Mouse (Mus musculus) hindbrain, postnatal 0 days (tissue): Measurements from ENCODE around the gene Cabin1. TPM values are rescaled to one million over a fixed set of nuclear protein-coding genes. Genes with fewer than 3 reads are reported as not detected.

ENCODE experiments used
- ATAC-seq: fragments of 200-750 bp; cut with Nextera tagmentation; 2 replicates; pipeline ENCODE4 v1.8.0; 2017; ENCODE audit warnings: mild to moderate bottlenecking, moderate TSS enrichment, moderate library complexity
- DNase-seq: peaks from one replicate; pipeline ENCODE4 v3.0.0-alpha.2; 2015; ENCODE audit warnings: low spot score
- H3K27ac ChIP-seq: fragments of 300-500 bp; sonication (generic); 2 replicates; pipeline ENCODE4 v1.5.1; 2014; ENCODE audit warnings: mild to moderate bottlenecking
- H3K27me3 ChIP-seq: fragments of 300-500 bp; sonication (generic); 2 replicates; pipeline ENCODE4 v1.6.1; 2014; ENCODE audit warnings: low read length, mixed read lengths; ENCODE audit not compliant: insufficient read depth
- H3K36me3 ChIP-seq: fragments of 300-500 bp; sonication (generic); 2 replicates; pipeline ENCODE4 v1.6.1; 2014; ENCODE audit warnings: low read length, mixed read lengths; ENCODE audit not compliant: insufficient read depth
- H3K4me1 ChIP-seq: fragments of 300-500 bp; sonication (generic); 2 replicates; pipeline ENCODE4 v1.6.1; 2014; ENCODE audit warnings: antibody characterized with exemption, low read length, mixed read lengths; ENCODE audit not compliant: insufficient read depth
- H3K4me2 ChIP-seq: fragments of 300-500 bp; sonication (generic); 2 replicates; pipeline ENCODE4 v1.6.1; 2014; ENCODE audit warnings: low read depth, mild to moderate bottlenecking, low read length, moderate library complexity, mixed read lengths
- H3K4me3 ChIP-seq: fragments of 300-500 bp; sonication (generic); 2 replicates; pipeline ENCODE4 v1.5.1; 2014; ENCODE audit warnings: low read length
- H3K9ac ChIP-seq: fragments of 300-500 bp; sonication (generic); replicated peaks from 2 replicates; pipeline ENCODE4 v1.6.1; 2014; ENCODE audit warnings: mild to moderate bottlenecking, low read length, moderate library complexity, mixed read lengths
- H3K9me3 ChIP-seq: fragments of 300-500 bp; sonication (generic); 2 replicates; pipeline ENCODE4 v1.6.1; 2016; ENCODE audit warnings: low read length, mixed read lengths
- CTCF ChIP-seq: IDR thresholded peaks from 2 replicates; pipeline ENCODE4 v1.5.1; 2016; ENCODE audit warnings: antibody characterized with exemption, control low read depth, low read depth
- WGBS: fragments of 180-500 bp; shearing (Covaris S2); extraction: QIAGEN DNeasy Blood & Tissue Kit; methylation state at CpG from one replicate; pipeline ENCODE4 v1.1.7; 2014; 5-methylcytosine and 5-hydroxymethylcytosine counted together
- polyA plus RNA-seq: library from polyadenylated mRNA; unstranded; fragments of >200 nt; fragmentation: Nextera tagmentation; extraction: Ambion mirVana; gene quantifications from 2 replicates; pipeline ENCODE4 v1.2.1, GENCODE M21; 2015
- total RNA-seq: library from RNA; depleted of rRNA; stranded (reverse); fragments of >200 nt; gene quantifications from 2 replicates; pipeline ENCODE4 v1.2.3, GENCODE M21; 2014

Gene Cabin1
- total and polyA plus RNA-seq, 2 experiments from 2014 or later = 33.6 to 92.9 TPM

DNA sequence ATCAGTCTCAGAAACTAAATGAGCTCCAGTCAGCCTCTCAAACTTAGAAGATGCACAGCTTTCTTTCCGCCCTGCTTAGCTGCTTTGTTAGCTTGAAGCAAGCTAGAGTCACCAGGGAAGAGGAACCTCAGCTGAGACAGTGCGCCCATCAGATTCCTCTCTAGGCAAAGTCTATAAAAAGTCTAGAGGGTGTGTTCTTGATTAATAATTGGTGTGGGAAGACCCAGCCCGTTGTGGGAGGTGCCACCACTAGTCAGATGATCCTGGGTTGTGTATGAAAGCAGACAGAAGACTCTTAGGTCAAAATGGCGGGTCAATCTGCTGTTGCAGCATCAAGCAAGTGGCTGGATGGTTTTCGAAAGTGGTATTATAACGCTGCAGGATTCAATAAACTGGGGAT, 2.7 kb upstream of the Cabin1 start:
- Histone ChIP-seq H3K4me2 (no peak overlapping the region), H3K9me3 (no peaks in the 10 kb centered on the region), H3K36me3 (no peaks in the 10 kb centered on the region), H3K4me3 (no peak overlapping the region), H3K9ac (no peak overlapping the region), H3K27me3 (no peaks in the 10 kb centered on the region), H3K27ac (no peak overlapping the region), H3K4me1 (no peaks in the 10 kb centered on the region)
- no peak for TF ChIP-seq CTCF
- no peak for ATAC-seq
- WGBS = 88% methylated on average over 6 of the region's 6 CpGs
- DNase-seq = no peak

DNA sequence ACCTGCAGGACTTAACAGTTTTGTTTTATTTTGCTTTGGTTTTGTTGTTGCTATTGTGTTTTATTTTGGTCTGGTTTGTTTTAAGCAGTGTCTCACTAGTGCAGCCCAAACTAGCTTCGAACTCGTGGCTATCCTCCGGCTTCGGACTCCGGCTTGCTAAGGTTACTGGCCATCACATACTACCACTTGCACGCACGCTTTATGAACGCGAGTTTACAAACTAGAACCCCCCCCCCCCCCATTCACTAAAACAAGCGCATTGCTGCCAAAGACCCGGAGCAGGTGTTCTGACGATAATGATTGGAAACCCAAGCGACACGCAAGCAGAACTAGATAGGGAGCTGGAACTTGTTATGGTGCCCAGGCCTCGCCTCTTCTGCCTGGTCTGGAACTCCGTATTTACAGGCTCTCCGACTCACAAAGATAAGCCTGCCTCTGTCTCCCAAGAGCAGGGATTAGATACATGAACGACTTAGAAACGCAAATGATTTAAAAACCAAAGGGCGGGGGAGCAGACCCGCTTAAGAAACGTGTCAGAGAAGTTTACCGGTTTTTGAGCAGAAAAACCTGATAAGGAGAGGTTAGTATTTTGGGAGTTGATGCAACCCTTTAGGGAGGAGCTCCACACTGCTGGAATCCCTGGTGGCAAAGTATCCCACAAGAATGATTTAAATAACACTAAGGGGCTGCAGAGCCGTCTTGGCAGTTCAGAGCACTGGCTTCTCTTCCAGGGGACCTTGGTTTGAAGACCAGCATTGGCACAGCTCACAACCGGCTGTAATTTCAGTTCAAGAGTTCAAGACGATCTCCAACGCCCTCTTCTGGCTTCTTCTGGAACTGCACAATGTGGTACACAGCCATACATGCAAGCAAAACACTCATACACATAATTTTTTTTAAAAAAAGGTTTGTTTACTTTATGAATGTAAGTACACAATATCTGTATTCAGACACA, 655 bp upstream of the Cabin1 start:
- peak overlapping the region; percentile 87 for H3K4me2 ChIP-seq
- no peaks in the 10 kb centered on the region for H3K4me1 ChIP-seq
- no peaks in the 10 kb centered on the region for H3K27me3 ChIP-seq
- peak overlapping the region; percentile 87 for H3K4me3 ChIP-seq
- DNase-seq (peak; percentile 90), ATAC-seq (peak; percentile 46)
- H3K9me3 ChIP-seq = no peaks in the 10 kb centered on the region
- peak overlapping the region; percentile 85 for H3K27ac ChIP-seq
- H3K9ac ChIP-seq = peak overlapping the region; percentile 89
- H3K36me3 ChIP-seq = no peaks in the 10 kb centered on the region
- WGBS = 1% methylated on average over 27 of the region's 27 CpGs
- peak; percentile 79 for TF ChIP-seq CTCF

DNA sequence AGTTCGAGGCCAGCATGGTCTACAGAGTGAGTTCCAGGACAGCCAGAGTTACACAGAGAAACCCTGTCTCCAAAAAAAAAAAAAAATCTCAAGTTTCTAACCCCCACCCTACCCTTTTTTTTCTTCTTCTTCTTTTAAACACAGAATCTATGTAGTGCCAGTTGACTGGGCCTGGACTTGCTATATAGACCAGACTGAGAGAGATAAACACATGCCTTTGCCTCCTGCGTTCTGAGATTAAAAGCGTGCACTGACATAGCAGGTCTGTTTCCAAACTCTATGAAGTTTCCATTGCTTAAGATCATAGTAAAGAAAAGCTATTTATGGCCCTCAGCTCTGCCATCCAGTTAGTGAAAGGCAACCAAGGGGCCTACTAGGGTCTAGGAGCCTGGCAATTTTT, 1.7 kb downstream of the Cabin1 start:
- Histone ChIP-seq H3K36me3 (no peaks in the 10 kb centered on the region), H3K27me3 (no peaks in the 10 kb centered on the region), H3K9ac (no peak overlapping the region), H3K4me1 (no peaks in the 10 kb centered on the region), H3K4me3 (no peak overlapping the region), H3K27ac (no peak overlapping the region), H3K9me3 (no peaks in the 10 kb centered on the region), H3K4me2 (0 out of 2 replicates have a peak overlapping the region, but pooled peaks have one; percentile 87)
- no peak for DNase-seq
- 96% methylated on average over 3 of the region's 3 CpGs for WGBS
- TF ChIP-seq CTCF = no peak
- ATAC-seq = no peak

DNA sequence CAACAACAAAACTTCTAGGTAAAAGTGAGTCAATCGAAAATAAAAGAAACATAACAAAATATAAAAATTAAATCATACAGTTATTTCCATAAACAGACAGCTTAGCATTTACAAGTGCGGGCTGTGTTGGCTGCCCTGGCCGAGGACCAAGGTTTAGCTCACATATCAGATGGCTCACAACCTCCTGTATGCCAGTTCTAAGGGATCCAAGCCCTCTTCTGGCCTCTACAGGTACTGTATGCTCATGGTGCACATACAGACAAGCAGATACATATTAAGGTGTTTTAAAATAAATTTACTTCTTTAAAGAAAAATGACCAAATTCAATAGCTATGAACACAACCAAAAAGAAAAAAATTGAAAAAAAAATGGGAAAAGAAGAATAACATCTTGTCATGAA, 3.8 kb downstream of the Cabin1 start:
- Histone ChIP-seq H3K27me3 (no peaks in the 10 kb centered on the region), H3K9ac (no peak overlapping the region), H3K4me2 (no peak overlapping the region), H3K4me3 (no peak overlapping the region), H3K27ac (no peak overlapping the region), H3K4me1 (no peaks in the 10 kb centered on the region), H3K36me3 (0 out of 2 replicates have a peak, but pooled peaks cover 4% of the 10 kb centered on the region), H3K9me3 (no peaks in the 10 kb centered on the region)
- ATAC-seq = no peak
- peak; percentile 31 for TF ChIP-seq CTCF
- no peak for DNase-seq
- over 99% methylated on average over 3 of the region's 3 CpGs for WGBS

DNA sequence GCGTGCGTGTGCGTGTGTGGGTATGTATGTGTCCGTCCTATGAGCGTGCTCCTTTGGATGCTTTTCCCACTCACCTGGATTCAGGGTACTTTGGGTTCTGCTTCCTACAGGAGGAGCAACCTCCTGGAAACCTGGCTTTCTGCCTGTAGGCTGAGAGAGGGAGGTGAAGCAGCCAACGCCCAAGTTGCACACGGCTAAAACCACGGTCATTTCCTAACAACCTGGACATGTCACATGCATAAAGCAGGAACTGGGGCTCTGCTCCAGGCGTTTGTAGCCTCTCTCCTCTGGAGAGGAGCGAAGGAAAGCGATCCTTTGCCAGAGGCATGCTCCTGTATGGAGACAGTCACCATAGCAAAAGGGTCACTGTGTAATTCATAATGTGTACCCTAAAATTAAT, 7.4 kb downstream of the Cabin1 start:
- no peak overlapping the region for H3K27ac ChIP-seq
- no peaks in the 10 kb centered on the region for H3K27me3 ChIP-seq
- H3K9ac ChIP-seq = no peak overlapping the region
- H3K4me2 ChIP-seq = no peak overlapping the region
- 94% methylated on average over 11 of the region's 11 CpGs for WGBS
- H3K4me3 ChIP-seq = no peak overlapping the region
- H3K9me3 ChIP-seq = no peaks in the 10 kb centered on the region
- ATAC-seq = no peak
- TF ChIP-seq CTCF = no peak
- DNase-seq = no peak
- peaks cover 36% of the 10 kb centered on the region for H3K36me3 ChIP-seq
- H3K4me1 ChIP-seq = no peaks in the 10 kb centered on the region

DNA sequence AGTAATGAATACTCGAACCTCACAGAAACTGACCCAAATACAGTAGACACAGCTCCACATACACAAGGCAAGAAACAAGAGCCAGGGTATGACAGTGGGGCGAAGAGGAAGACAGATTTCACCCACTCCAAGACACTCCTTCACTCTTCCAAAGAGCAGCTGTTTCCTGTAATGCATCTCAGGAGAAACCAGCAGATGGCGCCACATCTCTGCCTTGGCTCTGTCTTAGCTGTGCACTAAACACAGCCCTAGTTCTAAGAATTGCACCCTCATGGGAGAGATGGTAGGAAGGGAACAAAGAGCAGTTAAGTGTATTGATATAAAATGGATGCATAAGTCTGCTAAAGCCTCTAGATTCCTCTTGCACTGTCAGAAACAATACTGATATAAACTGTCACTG, 20.1 kb downstream of the Cabin1 start:
- 37% methylated on average over 3 of the region's 3 CpGs for WGBS
- peaks cover 64% of the 10 kb centered on the region for H3K36me3 ChIP-seq

DNA sequence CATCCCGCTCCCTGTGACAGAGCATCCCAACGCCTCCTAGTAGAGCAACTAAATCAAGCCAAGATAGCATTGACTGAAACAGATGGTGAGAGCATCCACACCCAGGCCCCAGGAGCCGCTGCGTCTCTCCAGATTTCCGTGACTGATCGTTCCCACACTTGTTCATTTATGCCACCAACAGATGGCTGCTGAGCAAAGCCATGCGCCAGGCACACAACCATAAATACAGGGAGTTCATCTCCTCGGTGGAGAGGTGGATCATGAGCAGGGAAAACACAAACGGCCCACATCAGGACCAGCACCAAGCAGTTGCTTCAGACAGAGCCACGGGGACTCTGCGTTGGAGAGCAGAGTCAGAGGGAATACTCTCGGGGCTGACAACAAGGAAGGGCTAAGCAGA, 20.8 kb downstream of the Cabin1 start:
- no peak for TF ChIP-seq CTCF
- Histone ChIP-seq H3K27me3 (no peaks in the 10 kb centered on the region), H3K4me1 (no peaks in the 10 kb centered on the region), H3K9ac (no peak overlapping the region), H3K27ac (no peak overlapping the region), H3K4me2 (no peak overlapping the region), H3K36me3 (peaks cover 67% of the 10 kb centered on the region), H3K4me3 (no peak overlapping the region), H3K9me3 (no peaks in the 10 kb centered on the region)
- ATAC-seq (no peak), DNase-seq (peak; percentile 24)
- WGBS = 77% methylated on average over 12 of the region's 12 CpGs

More for the DNA sequence above, 20.1 kb downstream of the Cabin1 start:
- H3K4me1 ChIP-seq = no peaks in the 10 kb centered on the region
- TF ChIP-seq CTCF = peak; percentile 98
- H3K4me3 ChIP-seq = no peak overlapping the region
- peak; percentile 90 for ATAC-seq
- peak overlapping the region; percentile 36; the same call in 1 of the 2 replicates for H3K27ac ChIP-seq
- peak; percentile 93 for DNase-seq
- H3K9me3 ChIP-seq = no peaks in the 10 kb centered on the region
- H3K27me3 ChIP-seq = no peaks in the 10 kb centered on the region
- no peak overlapping the region for H3K4me2 ChIP-seq
- no peak overlapping the region for H3K9ac ChIP-seq
